Mouse (Mus musculus) C2C12 (cell line): Measurements from ENCODE around the gene Efl1.

Experiments used
- CTCF ChIP-seq: IDR thresholded peaks from one replicate; pipeline ENCODE4 v1.5.1; 2011; ENCODE audit not compliant: control insufficient read depth, insufficient read depth, insufficient read length
- MAX ChIP-seq: IDR thresholded peaks from one replicate; pipeline ENCODE4 v1.6.1; 2011; ENCODE audit warnings: mild to moderate bottlenecking, control low read depth
- MYOD1 ChIP-seq: IDR thresholded peaks from one replicate; pipeline ENCODE4 v1.6.1; 2011; ENCODE audit warnings: low read depth; ENCODE audit not compliant: control insufficient read depth, insufficient read length
- USF1 ChIP-seq: IDR thresholded peaks from one replicate; pipeline ENCODE4 v1.6.1; 2011; ENCODE audit warnings: low read depth, mild to moderate bottlenecking, control low read depth, moderate library complexity

- no peak for TF ChIP-seq CTCF
- TF ChIP-seq USF1, result no peak
- TF ChIP-seq MYOD1, result no peak
- TF ChIP-seq MAX, result no peak
Observed at GRCm38 (mm10) chr7:82802206-82802605, 153.8 kb downstream of the Efl1 start.
